Mouse (Mus musculus): Measurements from ENCODE around the gene Astn2. TPM values are rescaled to one million over a fixed set of nuclear protein-coding genes. Genes with fewer than 3 reads are reported as not detected.
A peak's percentile ranks its signal among the peaks of the same experiment; 100 is the strongest.

The Astn2 gene
- polyA plus RNA-seq (2012; ENCODE audit: insufficient read depth, insufficient read length, low replicate concordance, missing spikeins), result not detected in 2 replicates

- TF ChIP-seq POLR2A (IDR thresholded peaks at IDR 0.05; ENCODE audit: insufficient read depth, low read depth, low read length), result no peak
- no peak for TF ChIP-seq CTCF (IDR thresholded peaks at IDR 0.05; ENCODE audit: insufficient read depth, low read depth, low read length)
- peaks cover 8% of the 10 kb centered on the region; the same call in 1 of the 2 replicates for H3K4me1 ChIP-seq (ENCODE audit: control insufficient read depth, insufficient read depth, low read length)
- no peak within 1 kb of the TSS for H3K27ac ChIP-seq (ENCODE audit: insufficient read depth, low read depth, low read length)
- WGBS, result 4% methylated on average over 44 of the region's 56 CpGs
- peak within 1 kb of the TSS; percentile 85 for H3K4me3 ChIP-seq (ENCODE audit: insufficient read depth, low read depth, low read length)
These were observed at the start of gene Astn2 for GRCm38 (mm10) chr4:66404201-66404711. Gene Astn2 (minus strand): TSS chr4:66404611.

GRCm38 (mm10) chr4:66450115-66450514, 45.7 kb upstream of the Astn2 start:
- TF ChIP-seq CTCF (IDR thresholded peaks at IDR 0.05; ENCODE audit: insufficient read depth, low read depth, low read length) (no peak), POLR2A (IDR thresholded peaks at IDR 0.05; ENCODE audit: insufficient read depth, low read depth, low read length) (no peak)
- WGBS, result 43% methylated on average over 3 of the region's 3 CpGs
- Histone ChIP-seq H3K27ac (ENCODE audit: insufficient read depth, low read depth, low read length) (no peak overlapping the region), H3K4me3 (ENCODE audit: insufficient read depth, low read depth, low read length) (no peak overlapping the region), H3K4me1 (ENCODE audit: control insufficient read depth, insufficient read depth, low read length) (no peaks in the 10 kb centered on the region)

GRCm38 (mm10) chr4:66431256-66431655, 26.8 kb upstream of the Astn2 start:
- H3K4me1 ChIP-seq (ENCODE audit: control insufficient read depth, insufficient read depth, low read length), result no peaks in the 10 kb centered on the region
- TF ChIP-seq CTCF (IDR thresholded peaks at IDR 0.05; ENCODE audit: insufficient read depth, low read depth, low read length) (no peak), POLR2A (IDR thresholded peaks at IDR 0.05; ENCODE audit: insufficient read depth, low read depth, low read length) (no peak)
- 41% methylated on average over 1 of the region's 1 CpGs for WGBS
- H3K27ac ChIP-seq (ENCODE audit: insufficient read depth, low read depth, low read length), result no peak overlapping the region
- H3K4me3 ChIP-seq (ENCODE audit: insufficient read depth, low read depth, low read length), result no peak overlapping the region

- Histone ChIP-seq H3K4me3 (ENCODE audit: insufficient read depth, low read depth, low read length) (no peak overlapping the region), H3K4me1 (ENCODE audit: control insufficient read depth, insufficient read depth, low read length) (no peaks in the 10 kb centered on the region), H3K27ac (ENCODE audit: insufficient read depth, low read depth, low read length) (no peak overlapping the region)
- TF ChIP-seq CTCF (IDR thresholded peaks at IDR 0.05; ENCODE audit: insufficient read depth, low read depth, low read length), result no peak
- no peak for TF ChIP-seq POLR2A (IDR thresholded peaks at IDR 0.05; ENCODE audit: insufficient read depth, low read depth, low read length)
- WGBS, result 73% methylated on average over 4 of the region's 4 CpGs
These were observed 21.4 kb upstream of the Astn2 start for GRCm38 (mm10) chr4:66425804-66426203.

GRCm38 (mm10) chr4:66414778-66415177, 10.4 kb upstream of the Astn2 start:
- WGBS, result 72% methylated on average over 8 of the region's 8 CpGs
- H3K4me1 ChIP-seq (ENCODE audit: control insufficient read depth, insufficient read depth, low read length), result no peaks in the 10 kb centered on the region
- H3K4me3 ChIP-seq (ENCODE audit: insufficient read depth, low read depth, low read length), result peak overlapping the region; percentile 13; the same call in 1 of the 2 replicates
- no peak for TF ChIP-seq CTCF (IDR thresholded peaks at IDR 0.05; ENCODE audit: insufficient read depth, low read depth, low read length)
- TF ChIP-seq POLR2A (IDR thresholded peaks at IDR 0.05; ENCODE audit: insufficient read depth, low read depth, low read length), result no peak
- H3K27ac ChIP-seq (ENCODE audit: insufficient read depth, low read depth, low read length), result no peak overlapping the region

GRCm38 (mm10) chr4:66405086-66405485, 675 bp upstream of the Astn2 start:
- no peak overlapping the region for H3K4me3 ChIP-seq (ENCODE audit: insufficient read depth, low read depth, low read length)
- WGBS, result 28% methylated on average over 1 of the region's 1 CpGs
- no peak overlapping the region for H3K27ac ChIP-seq (ENCODE audit: insufficient read depth, low read depth, low read length)
- TF ChIP-seq POLR2A (IDR thresholded peaks at IDR 0.05; ENCODE audit: insufficient read depth, low read depth, low read length), result no peak
- TF ChIP-seq CTCF (IDR thresholded peaks at IDR 0.05; ENCODE audit: insufficient read depth, low read depth, low read length), result no peak
- H3K4me1 ChIP-seq (ENCODE audit: control insufficient read depth, insufficient read depth, low read length), result peaks cover 8% of the 10 kb centered on the region; the same call in 1 of the 2 replicates

GRCm38 (mm10) chr4:66403708-66404200, 657 bp downstream of the Astn2 start:
- TF ChIP-seq CTCF (IDR thresholded peaks at IDR 0.05; ENCODE audit: insufficient read depth, low read depth, low read length) (no peak), POLR2A (IDR thresholded peaks at IDR 0.05; ENCODE audit: insufficient read depth, low read depth, low read length) (no peak)
- H3K27ac ChIP-seq (ENCODE audit: insufficient read depth, low read depth, low read length), result no peak overlapping the region

GRCm38 (mm10) chr4:66403116-66403707, 1.2 kb downstream of the Astn2 start:
- no peak overlapping the region; the same call in 1 of the 2 replicates for H3K27ac ChIP-seq (ENCODE audit: insufficient read depth, low read depth, low read length)
- TF ChIP-seq POLR2A (IDR thresholded peaks at IDR 0.05; ENCODE audit: insufficient read depth, low read depth, low read length) (no peak), CTCF (IDR thresholded peaks at IDR 0.05; ENCODE audit: insufficient read depth, low read depth, low read length) (no peak)
- peak overlapping the region; percentile 85 for H3K4me3 ChIP-seq (ENCODE audit: insufficient read depth, low read depth, low read length)
- under 1% methylated on average over 22 of the region's 22 CpGs for WGBS
- H3K4me1 ChIP-seq (ENCODE audit: control insufficient read depth, insufficient read depth, low read length), result peaks cover 8% of the 10 kb centered on the region; the same call in 1 of the 2 replicates

More at GRCm38 (mm10) chr4:66403708-66404200, 657 bp downstream of the Astn2 start:
- 1% methylated on average over 51 of the region's 51 CpGs for WGBS
- peak overlapping the region; percentile 85 for H3K4me3 ChIP-seq (ENCODE audit: insufficient read depth, low read depth, low read length)
- peaks cover 8% of the 10 kb centered on the region; the same call in 1 of the 2 replicates for H3K4me1 ChIP-seq (ENCODE audit: control insufficient read depth, insufficient read depth, low read length)

- under 1% methylated on average over 24 of the region's 24 CpGs for WGBS
- Histone ChIP-seq H3K27ac (ENCODE audit: insufficient read depth, low read depth, low read length) (no peak overlapping the region; the same call in 1 of the 2 replicates), H3K4me3 (ENCODE audit: insufficient read depth, low read depth, low read length) (peak overlapping the region; percentile 85), H3K4me1 (ENCODE audit: control insufficient read depth, insufficient read depth, low read length) (peaks cover 8% of the 10 kb centered on the region; the same call in 1 of the 2 replicates)
- TF ChIP-seq POLR2A (IDR thresholded peaks at IDR 0.05; ENCODE audit: insufficient read depth, low read depth, low read length) (no peak), CTCF (IDR thresholded peaks at IDR 0.05; ENCODE audit: insufficient read depth, low read depth, low read length) (no peak)
These were observed 1.8 kb downstream of the Astn2 start for GRCm38 (mm10) chr4:66402611-66403010.
